Mouse (Mus musculus) intestine, embryonic 16.5 days (tissue): ENCODE data around the gene Gatad2b. TPM values are rescaled to one million over a fixed set of nuclear protein-coding genes. Genes with fewer than 3 reads are reported as not detected.

Source experiments
- ATAC-seq: fragments of 200-750 bp; cut with Nextera tagmentation; 2 replicates; pipeline ENCODE4 v1.8.0; 2017; ENCODE audit warnings: moderate TSS enrichment, moderate library complexity
- H3K27ac ChIP-seq: fragments of 300-500 bp; sonication (generic); 2 replicates; pipeline ENCODE4 v1.5.1; 2014; ENCODE audit warnings: mild to moderate bottlenecking, low read length
- H3K27me3 ChIP-seq: fragments of 300-500 bp; sonication (generic); replicated peaks from 2 replicates; pipeline ENCODE4 v1.6.1; 2014; ENCODE audit warnings: low read length, control low read depth, mixed read lengths; ENCODE audit not compliant: control insufficient read depth, insufficient read depth
- H3K36me3 ChIP-seq: fragments of 300-500 bp; sonication (generic); 2 replicates; pipeline ENCODE4 v1.6.1; 2014; ENCODE audit warnings: low read length, control low read depth; ENCODE audit not compliant: control insufficient read depth, insufficient read depth
- H3K4me1 ChIP-seq: fragments of 300-500 bp; sonication (generic); 2 replicates; pipeline ENCODE4 v1.6.1; 2014; ENCODE audit warnings: low read length, control low read depth, mixed read lengths; ENCODE audit not compliant: control insufficient read depth, insufficient read depth
- H3K4me2 ChIP-seq: fragments of 300-500 bp; sonication (generic); 2 replicates; pipeline ENCODE4 v1.6.1; 2014; ENCODE audit warnings: low read depth, low read length, control low read depth
- H3K4me3 ChIP-seq: fragments of 300-500 bp; sonication (generic); 2 replicates; pipeline ENCODE4 v1.5.1; 2014; ENCODE audit warnings: mild to moderate bottlenecking, low read length
- H3K9ac ChIP-seq: fragments of 300-500 bp; sonication (generic); 2 replicates; pipeline ENCODE4 v1.6.1; 2014; ENCODE audit warnings: low read depth, low read length
- H3K9me3 ChIP-seq: fragments of 300-500 bp; sonication (generic); 2 replicates; pipeline ENCODE4 v1.6.1; 2016; ENCODE audit warnings: low read length, control low read depth; ENCODE audit not compliant: control insufficient read depth
- WGBS: fragments of 180-500 bp; shearing (Covaris S2); extraction: QIAGEN DNeasy Blood & Tissue Kit; methylation state at CpG from one replicate; pipeline ENCODE4 v1.1.7; 2014; 5-methylcytosine and 5-hydroxymethylcytosine counted together
- polyA plus RNA-seq: library from polyadenylated mRNA; unstranded; fragments of >200 nt; fragmentation: Nextera tagmentation; extraction: Ambion mirVana; gene quantifications from 2 replicates; pipeline ENCODE4 v1.2.1, GENCODE M21; 2015

Gatad2b gene
- polyA plus RNA-seq, 1 experiment from 2014 or later: 8.9 TPM

- Histone ChIP-seq H3K27ac (peak overlapping the region; percentile 98; the same call in 1 of the 2 replicates), H3K9ac (peak overlapping the region; percentile 77), H3K4me1 (peaks cover 10% of the 10 kb centered on the region), H3K4me3 (peak overlapping the region; percentile 59), H3K9me3 (no peaks in the 10 kb centered on the region), H3K4me2 (peak overlapping the region; percentile 61), H3K36me3 (no peaks in the 10 kb centered on the region), H3K27me3 (no peaks in the 10 kb centered on the region)
- no peak for ATAC-seq
- 28% methylated on average over 2 of the region's 2 CpGs for WGBS
Observed at GRCm38 (mm10) chr3:90291982-90292344, 1.0 kb upstream of the Gatad2b start.

- ATAC-seq: peak; percentile 43
- Histone ChIP-seq H3K27me3 (no peaks in the 10 kb centered on the region), H3K9ac (peak overlapping the region; percentile 89), H3K4me2 (peak overlapping the region; percentile 83), H3K4me3 (peak overlapping the region; percentile 86), H3K36me3 (no peaks in the 10 kb centered on the region), H3K27ac (peak overlapping the region; percentile 96), H3K9me3 (no peaks in the 10 kb centered on the region), H3K4me1 (peaks cover 10% of the 10 kb centered on the region)
- under 1% methylated on average over 45 of the region's 68 CpGs for WGBS
Observed at GRCm38 (mm10) chr3:90293352-90294063, 530 bp downstream of the Gatad2b start.

- H3K27ac ChIP-seq: peak overlapping the region; percentile 96
- 2% methylated on average over 11 of the region's 11 CpGs for WGBS
- no peaks in the 10 kb centered on the region for H3K27me3 ChIP-seq
- H3K9ac ChIP-seq: peak overlapping the region; percentile 89
- no peaks in the 10 kb centered on the region for H3K36me3 ChIP-seq
- H3K4me1 ChIP-seq: peaks cover 10% of the 10 kb centered on the region
- H3K4me3 ChIP-seq: peak overlapping the region; percentile 86
- peak overlapping the region; percentile 83 for H3K4me2 ChIP-seq
- ATAC-seq: no peak
- H3K9me3 ChIP-seq: no peaks in the 10 kb centered on the region
Observed at GRCm38 (mm10) chr3:90294064-90294440, 1.1 kb downstream of the Gatad2b start.

GRCm38 (mm10) chr3:90294651-90295050 lies 1.7 kb downstream of the Gatad2b start:
- Histone ChIP-seq H3K9me3 (no peaks in the 10 kb centered on the region), H3K4me3 (peak overlapping the region; percentile 86), H3K4me2 (peak overlapping the region; percentile 83), H3K27me3 (no peaks in the 10 kb centered on the region), H3K9ac (no peak overlapping the region), H3K36me3 (no peaks in the 10 kb centered on the region), H3K27ac (no peak overlapping the region), H3K4me1 (peaks cover 10% of the 10 kb centered on the region)
- WGBS: 53% methylated on average over 2 of the region's 2 CpGs
- ATAC-seq: no peak

GRCm38 (mm10) chr3:90305801-90306200 lies 12.8 kb downstream of the Gatad2b start:
- Histone ChIP-seq H3K4me1 (no peaks in the 10 kb centered on the region), H3K9me3 (no peaks in the 10 kb centered on the region), H3K36me3 (no peaks in the 10 kb centered on the region), H3K9ac (no peak overlapping the region), H3K4me2 (no peak overlapping the region), H3K4me3 (no peak overlapping the region), H3K27ac (no peak overlapping the region), H3K27me3 (no peaks in the 10 kb centered on the region)
- 58% methylated on average over 3 of the region's 3 CpGs for WGBS
- ATAC-seq: no peak

GRCm38 (mm10) chr3:90309589-90309988 lies 16.6 kb downstream of the Gatad2b start:
- no peak for ATAC-seq
- no peaks in the 10 kb centered on the region for H3K9me3 ChIP-seq
- no peak overlapping the region for H3K27ac ChIP-seq
- no peak overlapping the region for H3K4me2 ChIP-seq
- H3K27me3 ChIP-seq: no peaks in the 10 kb centered on the region
- no peaks in the 10 kb centered on the region for H3K36me3 ChIP-seq
- H3K4me1 ChIP-seq: no peaks in the 10 kb centered on the region
- H3K4me3 ChIP-seq: no peak overlapping the region
- H3K9ac ChIP-seq: no peak overlapping the region

- Histone ChIP-seq H3K27ac (no peak overlapping the region), H3K4me1 (no peaks in the 10 kb centered on the region), H3K36me3 (no peaks in the 10 kb centered on the region), H3K4me3 (no peak overlapping the region), H3K4me2 (no peak overlapping the region), H3K9ac (no peak overlapping the region), H3K27me3 (no peaks in the 10 kb centered on the region), H3K9me3 (no peaks in the 10 kb centered on the region)
- ATAC-seq: no peak
Observed at GRCm38 (mm10) chr3:90313367-90313766, 20.4 kb downstream of the Gatad2b start.

GRCm38 (mm10) chr3:90314241-90314640 lies 21.3 kb downstream of the Gatad2b start:
- ATAC-seq: no peak
- Histone ChIP-seq H3K9me3 (no peaks in the 10 kb centered on the region), H3K27me3 (no peaks in the 10 kb centered on the region), H3K4me1 (no peaks in the 10 kb centered on the region), H3K36me3 (no peaks in the 10 kb centered on the region), H3K9ac (no peak overlapping the region), H3K27ac (no peak overlapping the region), H3K4me3 (no peak overlapping the region), H3K4me2 (no peak overlapping the region)

- WGBS: 37% methylated on average over 6 of the region's 6 CpGs
- H3K36me3 ChIP-seq: no peaks in the 10 kb centered on the region
- no peaks in the 10 kb centered on the region for H3K27me3 ChIP-seq
- ATAC-seq: no peak
- H3K4me3 ChIP-seq: no peak overlapping the region
- H3K27ac ChIP-seq: 0 out of 2 replicates have a peak overlapping the region, but pooled peaks have one; percentile 16
- no peaks in the 10 kb centered on the region for H3K9me3 ChIP-seq
- H3K9ac ChIP-seq: no peak overlapping the region
- peak overlapping the region; percentile 30; the same call in 1 of the 2 replicates for H3K4me2 ChIP-seq
- peaks cover 15% of the 10 kb centered on the region for H3K4me1 ChIP-seq
Observed at GRCm38 (mm10) chr3:90322289-90322688, 29.3 kb downstream of the Gatad2b start.

GRCm38 (mm10) chr3:90323119-90323518 lies 30.1 kb downstream of the Gatad2b start:
- H3K9ac ChIP-seq: no peak overlapping the region
- H3K4me3 ChIP-seq: no peak overlapping the region
- WGBS: 21% methylated on average over 5 of the region's 5 CpGs
- ATAC-seq: peak; percentile 74
- no peak overlapping the region for H3K4me2 ChIP-seq
- H3K9me3 ChIP-seq: no peaks in the 10 kb centered on the region
- no peaks in the 10 kb centered on the region for H3K27me3 ChIP-seq
- no peaks in the 10 kb centered on the region for H3K36me3 ChIP-seq
- H3K4me1 ChIP-seq: peaks cover 15% of the 10 kb centered on the region
- peak overlapping the region; percentile 48; the same call in 1 of the 2 replicates for H3K27ac ChIP-seq
